Mouse (Mus musculus) thymus, postnatal 14 days (tissue): ENCODE results near the gene Olfr389.

Experiments used
- DNase-seq: peaks from one replicate; pipeline ENCODE4 v3.0.0; 2021

Gene Olfr389

GRCm38 (mm10) chr11:73780613-73781012 lies at the start of gene Olfr389:
Gene Olfr389 (minus strand): TSS chr11:73780713.
- no peak for DNase-seq

- no peak for DNase-seq
These were observed 36.4 kb upstream of the Olfr389 start, which contains the start of gene Olfr392 for GRCm38 (mm10) chr11:73816949-73817348. Gene Olfr392 (minus strand): TSS chr11:73817049.

GRCm38 (mm10) chr11:73802952-73803351 lies 22.4 kb upstream of the Olfr389 start, which contains the start of gene Olfr391-ps:
Gene Olfr391-ps (minus strand): TSS chr11:73803052.
- DNase-seq: no peak

- no peak for DNase-seq
These were observed 2.2 kb upstream of the Olfr389 start, which contains the start of gene Olfr390 for GRCm38 (mm10) chr11:73782664-73783063. Gene Olfr390 (plus strand): TSS chr11:73782964.

- DNase-seq: no peak
These were observed 21.4 kb downstream of the Olfr389 start for GRCm38 (mm10) chr11:73759115-73759514.
